Mouse (Mus musculus) thymus, postnatal 0 days (tissue): ENCODE measurements around the gene Slc38a11. TPM values are rescaled to one million over a fixed set of nuclear protein-coding genes. Genes with fewer than 3 reads are reported as not detected.

Experiments used
- DNase-seq: peaks from one replicate; pipeline ENCODE4 v3.0.0-alpha.2; 2015; ENCODE audit warnings: low spot score
- polyA plus RNA-seq: library from polyadenylated mRNA; unstranded; fragments of >200 nt; fragmentation: Nextera tagmentation; extraction: Ambion mirVana; gene quantifications from 2 replicates; pipeline ENCODE4 v1.2.1, GENCODE M21; 2015

The Slc38a11 gene
- polyA plus RNA-seq, 1 experiment from 2014 or later: not detected

- peak; percentile 66 for DNase-seq
Observed at GRCm38 (mm10) chr2:65331321-65331720, 32.5 kb downstream of the Slc38a11 start.

- no peak for DNase-seq
Observed at GRCm38 (mm10) chr2:65321998-65322754, 41.7 kb downstream of the Slc38a11 start.

GRCm38 (mm10) chr2:65320975-65321374, 42.9 kb downstream of the Slc38a11 start:
- DNase-seq: no peak

GRCm38 (mm10) chr2:65316721-65317120, 47.1 kb downstream of the Slc38a11 start:
- DNase-seq: no peak

- no peak for DNase-seq
Observed at GRCm38 (mm10) chr2:65311250-65311649, 52.6 kb downstream of the Slc38a11 start.

- DNase-seq: no peak
Observed at GRCm38 (mm10) chr2:65296541-65296940, 67.3 kb downstream of the Slc38a11 start.

- DNase-seq: no peak
Observed at GRCm38 (mm10) chr2:65294092-65294491, 69.7 kb downstream of the Slc38a11 start.

- DNase-seq: no peak
Observed at GRCm38 (mm10) chr2:65293411-65293810, 70.4 kb downstream of the Slc38a11 start.

GRCm38 (mm10) chr2:65289721-65290120, 74.1 kb downstream of the Slc38a11 start:
- DNase-seq: no peak

GRCm38 (mm10) chr2:65288696-65289095, 75.1 kb downstream of the Slc38a11 start:
- DNase-seq: no peak

- DNase-seq: no peak
Observed at GRCm38 (mm10) chr2:65285380-65285779, 78.5 kb downstream of the Slc38a11 start.

GRCm38 (mm10) chr2:65282979-65283378, 80.9 kb downstream of the Slc38a11 start:
- DNase-seq: no peak

- no peak for DNase-seq
Observed at GRCm38 (mm10) chr2:65279029-65279690, 84.7 kb downstream of the Slc38a11 start.

- no peak for DNase-seq
Observed at GRCm38 (mm10) chr2:65275443-65276061, 88.3 kb downstream of the Slc38a11 start.

- no peak for DNase-seq
Observed at GRCm38 (mm10) chr2:65273910-65274309, 89.9 kb downstream of the Slc38a11 start.

GRCm38 (mm10) chr2:65268731-65269130, 95.1 kb downstream of the Slc38a11 start:
- no peak for DNase-seq

GRCm38 (mm10) chr2:65267834-65268233, 96.0 kb downstream of the Slc38a11 start:
- DNase-seq: no peak

GRCm38 (mm10) chr2:65266576-65267299, 97.1 kb downstream of the Slc38a11 start:
- no peak for DNase-seq
